Mouse (Mus musculus) ES-E14 (cell line): ENCODE measurements around the gene Drc3.

Experiments used
- CHD2 ChIP-seq: IDR thresholded peaks from 2 replicates; pipeline ENCODE4 v1.6.1; 2014; ENCODE audit warnings: mild to moderate bottlenecking, low read depth, low read length, inconsistent platforms
- HCFC1 ChIP-seq: IDR thresholded peaks from 2 replicates; pipeline ENCODE4 v1.6.1; 2012; ENCODE audit warnings: low read length, inconsistent platforms, borderline replicate concordance; ENCODE audit not compliant: insufficient read depth
- ZNF384 ChIP-seq: IDR thresholded peaks from 2 replicates; pipeline ENCODE4 v1.6.1; 2012; ENCODE audit warnings: low read depth, low read length, inconsistent platforms

- TF ChIP-seq HCFC1, result no peak
- no peak for TF ChIP-seq ZNF384
- no peak for TF ChIP-seq CHD2
Observed at GRCm38 (mm10) chr11:60318716-60319115, 34.4 kb upstream of the Drc3 start.
